In genomic region chr8:117697248-117697647, GRCm38 (mm10) we compare ENCODE assay signal across 8 mouse cellular contexts. TPM values are rescaled to one million over a fixed set of nuclear protein-coding genes. Genes with fewer than 3 reads are reported as not detected.
DNase-seq lines count a peak whose midpoint lies in the region; ATAC-seq and TF ChIP-seq lines count a peak whose summit lies in the region.

No protein-coding gene starts in this region.

- H3K36me3 ChIP-seq in forebrain, postnatal 0 days (ENCODE audit: insufficient read depth) = no peaks in the 10 kb centered on the region
- H3K36me3 ChIP-seq in forebrain, embryonic 14.5 days (ENCODE audit: control insufficient read depth, insufficient read depth, low read length) = no peaks in the 10 kb centered on the region
- H3K36me3 ChIP-seq in limb, embryonic 11.5 days (ENCODE audit: control insufficient read depth, insufficient read depth, low read length) = no peaks in the 10 kb centered on the region
- no peaks in the 10 kb centered on the region for H3K36me3 ChIP-seq in limb, embryonic 10.5 days

- H3K4me3 ChIP-seq in forebrain, postnatal 0 days (ENCODE audit: low read depth, low read length) = no peak overlapping the region
- H3K4me3 ChIP-seq in forebrain, embryonic 14.5 days (ENCODE audit: low read depth, low read length) = no peak overlapping the region
- no peak overlapping the region for H3K4me3 ChIP-seq in limb, embryonic 11.5 days (ENCODE audit: low read depth, low read length)
- no peak overlapping the region for H3K4me3 ChIP-seq in limb, embryonic 10.5 days

- DNase-seq in forebrain, postnatal 0 days = no peak
- no peak for DNase-seq in forebrain, embryonic 14.5 days (ENCODE audit: low spot score)
- peak; percentile 45 for DNase-seq in limb, embryonic 11.5 days (ENCODE audit: low spot score)
- DNase-seq in limb, embryonic 10.5 days (ENCODE audit: low spot score) = no peak
- DNase-seq in adipocyte (ENCODE audit: low spot score) = peak; percentile 10
- peak; percentile 31 for DNase-seq in right cerebral cortex, postnatal 4 days
- no peak for DNase-seq in thymus, postnatal 14 days

- no peak overlapping the region for H3K9ac ChIP-seq in forebrain, postnatal 0 days
- no peak overlapping the region for H3K9ac ChIP-seq in forebrain, embryonic 14.5 days (ENCODE audit: low read length)
- no peak overlapping the region for H3K9ac ChIP-seq in limb, embryonic 11.5 days (ENCODE audit: low read length)

- no peaks in the 10 kb centered on the region for H3K27me3 ChIP-seq in forebrain, postnatal 0 days (ENCODE audit: insufficient read depth, low read length)
- H3K27me3 ChIP-seq in forebrain, embryonic 14.5 days (replicated peaks; ENCODE audit: control insufficient read depth, insufficient read depth, low read length) = no peaks in the 10 kb centered on the region
- H3K27me3 ChIP-seq in limb, embryonic 11.5 days (ENCODE audit: control insufficient read depth, insufficient read depth, low read length) = no peaks in the 10 kb centered on the region
- no peaks in the 10 kb centered on the region for H3K27me3 ChIP-seq in limb, embryonic 10.5 days (ENCODE audit: low read depth, poor library complexity, severe bottlenecking)

- TF ChIP-seq CTCF in forebrain, postnatal 0 days (IDR thresholded peaks at IDR 0.05; ENCODE audit: low read depth) = peak; percentile 51

- WGBS in forebrain, postnatal 0 days = 41% methylated on average over 5 of the region's 5 CpGs
- WGBS in forebrain, embryonic 14.5 days = 46% methylated on average over 5 of the region's 5 CpGs
- 41% methylated on average over 5 of the region's 5 CpGs for WGBS in limb, embryonic 11.5 days
- WGBS in limb, embryonic 10.5 days = 41% methylated on average over 5 of the region's 5 CpGs

- no peak for ATAC-seq in forebrain, postnatal 0 days
- no peak for ATAC-seq in forebrain, embryonic 14.5 days
- no peak for ATAC-seq in limb, embryonic 11.5 days (ENCODE audit: insufficient number of reproducible peaks, low FRiP score, low TSS enrichment, low read depth)
- ATAC-seq in hematopoietic stem cell, adult 5-6 weeks (replicated peaks in 1 of 2; ENCODE audit: insufficient read depth in 1 of 2, low FRiP score in 2 of 2, low TSS enrichment in 1 of 2, low read depth in 1 of 2, poor library complexity in 2 of 2, severe bottlenecking in 2 of 2) = peak; percentile 37 to 74; a peak in 2 of 4 replicates

- no peaks in the 10 kb centered on the region for H3K4me1 ChIP-seq in forebrain, postnatal 0 days (ENCODE audit: insufficient read depth)
- H3K4me1 ChIP-seq in forebrain, embryonic 14.5 days (ENCODE audit: control insufficient read depth, insufficient read depth, low read length) = peaks cover 5% of the 10 kb centered on the region; the same call in 1 of the 2 replicates
- H3K4me1 ChIP-seq in limb, embryonic 11.5 days (ENCODE audit: control insufficient read depth, insufficient read depth, low read length) = no peaks in the 10 kb centered on the region
- H3K4me1 ChIP-seq in limb, embryonic 10.5 days = peaks cover 6% of the 10 kb centered on the region

- 0 out of 2 replicates have a peak, but pooled peaks cover 6% of the 10 kb centered on the region for H3K9me3 ChIP-seq in forebrain, postnatal 0 days (ENCODE audit: low read length)
- no peaks in the 10 kb centered on the region for H3K9me3 ChIP-seq in forebrain, embryonic 14.5 days (replicated peaks; ENCODE audit: control insufficient read depth, low read length)
- H3K9me3 ChIP-seq in limb, embryonic 11.5 days (ENCODE audit: control insufficient read depth, low read length) = no peaks in the 10 kb centered on the region
- H3K9me3 ChIP-seq in limb, embryonic 10.5 days (replicated peaks) = no peaks in the 10 kb centered on the region

- no peak overlapping the region for H3K27ac ChIP-seq in forebrain, postnatal 0 days (ENCODE audit: low read depth, low read length)
- H3K27ac ChIP-seq in forebrain, embryonic 14.5 days (ENCODE audit: low read depth, low read length) = no peak overlapping the region
- H3K27ac ChIP-seq in limb, embryonic 11.5 days (replicated peaks; ENCODE audit: low read depth, low read length) = no peak overlapping the region
- no peak overlapping the region for H3K27ac ChIP-seq in limb, embryonic 10.5 days

- no peak overlapping the region for H3K4me2 ChIP-seq in forebrain, postnatal 0 days (ENCODE audit: low read depth)
- no peak overlapping the region for H3K4me2 ChIP-seq in forebrain, embryonic 14.5 days (ENCODE audit: low read length)
- no peak overlapping the region for H3K4me2 ChIP-seq in limb, embryonic 11.5 days (ENCODE audit: low read depth, severe bottlenecking)

RNA-seq across cellular contexts. Expression of gene Hsd17b2, which starts 4.5 kb away (rescaled TPM):
- not detected in 2 replicates for total RNA-seq in forebrain, postnatal 0 days (2014; rRNA removed)
- polyA plus RNA-seq in forebrain, postnatal 0 days (2015; fragmentation: Nextera tagmentation; extraction: Ambion mirVana) = 0.14 TPM in 1 of 2 replicates, not detected in the other
- polyA plus RNA-seq in forebrain, embryonic 14.5 days (2014; fragmentation: Nextera tagmentation; extraction: Ambion mirVana) = not detected in 2 replicates
- not detected in 2 replicates for polyA plus RNA-seq in limb, embryonic 11.5 days (2014; fragmentation: Nextera tagmentation; extraction: Ambion mirVana)
- not detected in 2 replicates for polyA plus RNA-seq in limb, embryonic 10.5 days (2016; fragmentation: Nextera tagmentation; extraction: Ambion mirVana)
- total RNA-seq in hematopoietic stem cell, adult 5-6 weeks (2017) = 1.8 TPM in 1 of 2 replicates, not detected in the other

RNA-seq across cellular contexts. Expression of gene Sdr42e1, which starts 23.8 kb away (rescaled TPM):
- total RNA-seq in forebrain, postnatal 0 days (2014; rRNA removed) = 3.5 and 6.9 TPM in 2 replicates
- 1.9 and 2.8 TPM in 2 replicates for polyA plus RNA-seq in forebrain, postnatal 0 days (2015; fragmentation: Nextera tagmentation; extraction: Ambion mirVana)
- polyA plus RNA-seq in forebrain, embryonic 14.5 days (2014; fragmentation: Nextera tagmentation; extraction: Ambion mirVana) = 0.48 and 0.75 TPM in 2 replicates
- 0.72 and 0.78 TPM in 2 replicates for polyA plus RNA-seq in limb, embryonic 11.5 days (2014; fragmentation: Nextera tagmentation; extraction: Ambion mirVana)
- 0.64 and 0.78 TPM in 2 replicates for polyA plus RNA-seq in limb, embryonic 10.5 days (2016; fragmentation: Nextera tagmentation; extraction: Ambion mirVana)
- total RNA-seq in hematopoietic stem cell, adult 5-6 weeks (2017) = 3.2 and 7.6 TPM in 2 replicates

Comparison
In these comparisons a context has a peak if more than half of its experiments do, and no peak if none do; other contexts are left out.
1. DNase-seq: peak in limb, embryonic 11.5 days (single experiment), adipocyte (single experiment) and right cerebral cortex, postnatal 4 days (single experiment); none in forebrain, postnatal 0 days (single experiment), forebrain, embryonic 14.5 days (single experiment), limb, embryonic 10.5 days (single experiment) and thymus, postnatal 14 days (single experiment).
2. ATAC-seq: peak in hematopoietic stem cell, adult 5-6 weeks (2 of 2); none in forebrain, postnatal 0 days (single experiment), forebrain, embryonic 14.5 days (single experiment) and limb, embryonic 11.5 days (single experiment).